Comparison of ENCODE assay signal across 24 mouse cellular contexts in the genomic region with DNA sequence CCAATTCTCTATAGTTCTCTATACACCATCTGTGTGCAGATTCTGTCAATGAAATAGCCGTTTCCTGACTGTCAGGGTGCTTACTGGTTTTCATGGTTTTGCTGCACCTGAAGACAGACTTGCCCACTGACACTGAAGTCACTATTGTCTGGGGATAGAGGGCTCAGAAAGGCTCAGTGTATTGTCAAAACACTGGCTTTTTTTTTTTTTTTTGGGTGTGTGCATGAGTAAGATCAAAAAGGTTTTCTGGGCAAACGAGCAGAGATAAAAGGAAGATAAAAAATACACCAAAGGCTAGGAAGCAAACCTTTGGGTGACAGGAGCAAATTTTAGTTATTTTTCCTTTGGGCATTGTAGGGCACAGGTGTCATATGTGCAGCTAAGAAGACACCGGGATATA.
"Had no signal": no experiment of that assay in that cellular context is flagged by ENCODE, and none has a peak within 500 bp of the region (broad histone marks: within the 10 kb centered on the region; RNA-seq: fewer than 3 reads in every experiment).

No protein-coding gene starts in this region.

- H3K4me3 ChIP-seq: gastrocnemius, adult 2 months; heart, embryonic 10.5 days; heart, embryonic 12.5 days; hindbrain, embryonic 10.5 days; hindbrain, embryonic 12.5 days; intestine, embryonic 15.5 days; layer of hippocampus, adult 2 months; left cerebral cortex, adult 2 months; limb, embryonic 10.5 days; limb, embryonic 12.5 days had no signal

- H3K9me3 ChIP-seq: heart, embryonic 10.5 days; intestine, embryonic 15.5 days; limb, embryonic 10.5 days had no signal

- H3K4me1 ChIP-seq: heart, embryonic 10.5 days; heart, embryonic 12.5 days; hindbrain, embryonic 10.5 days; hindbrain, embryonic 12.5 days; intestine, embryonic 15.5 days; limb, embryonic 10.5 days; limb, embryonic 12.5 days had no signal

- DNase-seq: gastrocnemius, adult 2 months; gastrocnemius, postnatal 10 days; gastrocnemius, postnatal 25 days; heart, adult 18-20 months; heart, postnatal 10 days; heart, postnatal 4 days; kidney, adult 18-20 months; kidney, adult 8-10 months; kidney, postnatal 10 days; kidney, postnatal 25 days; kidney, postnatal 4 days had no signal

- ATAC-seq: hindbrain, embryonic 16.5 days; inflammation-experienced regulatory T-cells, adult 6 months; intestine, embryonic 15.5 days; intestine, postnatal 0 days had no signal

- H3K27me3 ChIP-seq: heart, embryonic 12.5 days; hindbrain, embryonic 12.5 days; intestine, embryonic 15.5 days; limb, embryonic 12.5 days had no signal

- H3K27ac ChIP-seq: gastrocnemius, adult 2 months; heart, embryonic 10.5 days; hindbrain, embryonic 10.5 days; hindbrain, embryonic 12.5 days; hindbrain, embryonic 14.5 days; intestine, embryonic 15.5 days; layer of hippocampus, adult 2 months; left cerebral cortex, adult 2 months; limb, embryonic 10.5 days; limb, embryonic 12.5 days had no signal
